Mouse (Mus musculus) embryonic facial prominence, embryonic 14.5 days (tissue): ENCODE measurements around the gene Glrx3. TPM values are rescaled to one million over a fixed set of nuclear protein-coding genes. Genes with fewer than 3 reads are reported as not detected.
A peak's percentile ranks its signal among the peaks of the same experiment; 100 is the strongest.
"Not testable (repeated sequence)": the region's sequence is repeated elsewhere in the genome, so short reads cannot be mapped to it uniquely, and the experiment has no call there.

Experiments
- ATAC-seq: fragments of 200-750 bp; cut with Nextera tagmentation; 2 replicates; pipeline ENCODE4 v1.8.0; 2017; ENCODE audit warnings: low read depth, moderate number of reproducible peaks, moderate TSS enrichment
- DNase-seq: peaks from one replicate; pipeline ENCODE4 v3.0.0-alpha.2; 2015; ENCODE audit warnings: low spot score
- H3K27ac ChIP-seq: fragments of 300-500 bp; sonication (generic); replicated peaks from 2 replicates; pipeline ENCODE4 v1.5.1; 2014; ENCODE audit warnings: low read depth, mild to moderate bottlenecking, low read length, moderate library complexity
- H3K27me3 ChIP-seq: fragments of 300-500 bp; sonication (generic); replicated peaks from 2 replicates; pipeline ENCODE4 v1.6.1; 2014; ENCODE audit warnings: low read length; ENCODE audit not compliant: control insufficient read depth, insufficient read depth
- H3K36me3 ChIP-seq: fragments of 300-500 bp; sonication (generic); 2 replicates; pipeline ENCODE4 v1.6.1; 2014; ENCODE audit warnings: low read length, mixed read lengths; ENCODE audit not compliant: control insufficient read depth, insufficient read depth
- H3K4me1 ChIP-seq: fragments of 300-500 bp; sonication (generic); 2 replicates; pipeline ENCODE4 v1.6.1; 2014; ENCODE audit warnings: antibody characterized with exemption, low read length; ENCODE audit not compliant: control insufficient read depth, insufficient read depth
- H3K4me2 ChIP-seq: fragments of 300-500 bp; sonication (generic); 2 replicates; pipeline ENCODE4 v1.6.1; 2014; ENCODE audit warnings: low read depth, mild to moderate bottlenecking, low read length, moderate library complexity, mixed read lengths
- H3K4me3 ChIP-seq: fragments of 300-500 bp; sonication (generic); 2 replicates; pipeline ENCODE4 v1.5.1; 2014; ENCODE audit warnings: low read depth, mild to moderate bottlenecking, low read length
- H3K9ac ChIP-seq: fragments of 300-500 bp; sonication (generic); 2 replicates; pipeline ENCODE4 v1.6.1; 2014; ENCODE audit warnings: low read depth, mild to moderate bottlenecking, low read length, moderate library complexity, mixed read lengths
- H3K9me3 ChIP-seq: fragments of 300-500 bp; sonication (generic); 2 replicates; pipeline ENCODE4 v1.6.1; 2016; ENCODE audit warnings: low read length; ENCODE audit not compliant: control insufficient read depth
- WGBS: fragments of 180-500 bp; shearing (Covaris S2); extraction: QIAGEN DNeasy Blood & Tissue Kit; methylation state at CpG from one replicate; pipeline ENCODE4 v1.1.7; 2014; 5-methylcytosine and 5-hydroxymethylcytosine counted together
- polyA plus RNA-seq: library from polyadenylated mRNA; unstranded; fragments of >200 nt; fragmentation: Nextera tagmentation; extraction: Ambion mirVana; gene quantifications from 2 replicates; pipeline ENCODE4 v1.2.1, GENCODE M21; 2014

Gene Glrx3
- polyA plus RNA-seq, 1 experiment from 2014 or later, result 266 TPM

DNA sequence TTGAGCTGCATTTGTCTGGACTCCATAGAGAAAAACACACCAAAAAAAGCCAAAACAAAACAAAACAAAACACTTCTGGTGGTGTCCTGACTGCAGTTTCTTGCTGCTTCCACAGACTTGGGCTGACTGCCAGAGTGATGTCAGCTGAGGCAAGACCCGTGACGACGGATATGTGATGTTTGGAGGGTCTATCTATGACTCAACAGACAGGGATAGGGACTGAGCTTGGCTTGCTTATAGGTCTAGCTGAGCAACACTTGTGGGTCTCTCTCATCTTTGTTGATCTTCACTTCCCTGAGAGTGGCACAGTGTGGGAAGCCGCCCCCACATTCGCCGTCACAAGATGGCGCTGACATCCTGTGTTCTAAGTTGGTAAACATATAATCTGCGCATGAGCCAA lies 22.7 kb upstream of the Glrx3 start:
- Histone ChIP-seq H3K4me3 (no peak overlapping the region), H3K4me2 (no peak overlapping the region), H3K27me3 (no peaks in the 10 kb centered on the region), H3K9me3 (no peaks in the 10 kb centered on the region), H3K4me1 (no peaks in the 10 kb centered on the region), H3K9ac (no peak overlapping the region), H3K36me3 (no peaks in the 10 kb centered on the region), H3K27ac (no peak overlapping the region)
- WGBS, result 84% methylated on average over 7 of the region's 8 CpGs
- ATAC-seq (no peak), DNase-seq (no peak)

DNA sequence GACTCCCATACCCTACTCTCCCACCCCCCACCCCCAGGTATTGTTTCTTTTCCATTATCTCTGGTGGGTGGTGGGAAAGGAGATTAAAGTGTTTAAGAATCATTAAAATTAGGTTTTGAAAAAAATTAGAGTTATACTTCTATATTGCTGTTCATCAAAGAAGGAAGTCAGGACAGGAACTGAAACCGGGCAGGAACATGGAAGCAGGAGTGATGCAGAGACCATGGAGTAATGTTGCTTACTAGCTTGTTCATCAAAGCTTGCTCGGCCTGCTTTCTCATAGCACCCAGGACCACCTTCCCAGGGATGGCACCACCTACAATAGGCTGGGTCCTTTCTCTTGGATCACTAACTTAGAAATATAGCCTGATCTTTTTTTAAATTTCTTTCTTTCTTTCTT lies 16.9 kb upstream of the Glrx3 start:
- 84% methylated on average over 2 of the region's 2 CpGs for WGBS
- no peak overlapping the region for H3K27ac ChIP-seq
- no peaks in the 10 kb centered on the region for H3K36me3 ChIP-seq
- no peak overlapping the region for H3K4me2 ChIP-seq
- no peak overlapping the region for H3K9ac ChIP-seq
- DNase-seq, result no peak
- H3K4me1 ChIP-seq, result no peaks in the 10 kb centered on the region
- H3K27me3 ChIP-seq, result no peaks in the 10 kb centered on the region
- ATAC-seq, result no peak
- H3K4me3 ChIP-seq, result no peak overlapping the region
- no peaks in the 10 kb centered on the region for H3K9me3 ChIP-seq

DNA sequence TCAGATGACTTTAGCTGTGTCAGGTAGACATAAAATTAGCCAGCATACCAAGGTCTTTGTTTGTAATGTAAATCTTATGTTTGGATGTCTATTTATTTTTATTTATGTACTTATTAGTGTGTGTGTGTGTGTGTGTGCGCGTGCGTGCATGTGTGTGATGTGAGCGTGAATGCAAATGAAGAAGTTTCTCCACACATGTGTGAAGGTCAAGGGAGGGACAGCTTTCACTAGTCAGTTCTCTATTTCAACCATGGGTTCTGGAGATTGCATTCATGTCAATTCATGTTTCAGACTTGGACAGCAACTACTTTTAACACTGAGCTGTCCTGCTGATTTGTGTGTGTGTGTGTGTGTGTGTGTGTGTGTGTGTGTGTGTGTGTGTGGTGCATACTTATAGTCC lies 16.2 kb upstream of the Glrx3 start:
- 93% methylated on average over 4 of the region's 4 CpGs for WGBS
- no peaks in the 10 kb centered on the region for H3K4me1 ChIP-seq
- no peak overlapping the region for H3K4me2 ChIP-seq
- ATAC-seq (no peak), DNase-seq (no peak)
- no peak overlapping the region for H3K9ac ChIP-seq
- H3K4me3 ChIP-seq, result no peak overlapping the region
- H3K27ac ChIP-seq, result no peak overlapping the region
- no peaks in the 10 kb centered on the region for H3K36me3 ChIP-seq
- H3K9me3 ChIP-seq, result no peaks in the 10 kb centered on the region
- no peaks in the 10 kb centered on the region for H3K27me3 ChIP-seq

DNA sequence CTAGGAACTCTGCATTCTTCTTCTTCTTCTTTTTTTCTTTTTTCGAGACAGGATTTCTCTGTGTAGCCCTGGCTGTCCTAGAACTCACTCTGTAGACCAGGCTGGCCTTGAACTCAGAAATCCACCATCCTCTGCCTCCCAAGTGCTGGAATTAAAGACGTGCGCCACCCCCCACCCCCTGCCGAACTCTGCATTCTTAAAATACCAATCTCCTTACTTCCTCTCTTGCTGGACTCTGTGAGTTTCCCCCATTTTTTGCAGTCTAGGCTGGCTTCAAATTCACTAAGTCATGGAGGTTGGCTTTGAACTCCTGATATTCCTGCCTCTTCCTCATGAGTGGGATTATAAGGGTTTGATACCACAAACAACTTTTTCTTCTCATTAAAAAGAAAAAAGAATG lies 10.7 kb upstream of the Glrx3 start:
- DNase-seq, result no peak
- H3K27ac ChIP-seq, result no peak overlapping the region
- H3K9ac ChIP-seq, result no peak overlapping the region
- H3K27me3 ChIP-seq, result no peaks in the 10 kb centered on the region
- H3K4me2 ChIP-seq, result no peak overlapping the region
- no peaks in the 10 kb centered on the region for H3K36me3 ChIP-seq
- 45% methylated on average over 4 of the region's 4 CpGs for WGBS
- no peak for ATAC-seq
- no peaks in the 10 kb centered on the region for H3K4me1 ChIP-seq
- H3K9me3 ChIP-seq, result no peaks in the 10 kb centered on the region
- no peak overlapping the region for H3K4me3 ChIP-seq

DNA sequence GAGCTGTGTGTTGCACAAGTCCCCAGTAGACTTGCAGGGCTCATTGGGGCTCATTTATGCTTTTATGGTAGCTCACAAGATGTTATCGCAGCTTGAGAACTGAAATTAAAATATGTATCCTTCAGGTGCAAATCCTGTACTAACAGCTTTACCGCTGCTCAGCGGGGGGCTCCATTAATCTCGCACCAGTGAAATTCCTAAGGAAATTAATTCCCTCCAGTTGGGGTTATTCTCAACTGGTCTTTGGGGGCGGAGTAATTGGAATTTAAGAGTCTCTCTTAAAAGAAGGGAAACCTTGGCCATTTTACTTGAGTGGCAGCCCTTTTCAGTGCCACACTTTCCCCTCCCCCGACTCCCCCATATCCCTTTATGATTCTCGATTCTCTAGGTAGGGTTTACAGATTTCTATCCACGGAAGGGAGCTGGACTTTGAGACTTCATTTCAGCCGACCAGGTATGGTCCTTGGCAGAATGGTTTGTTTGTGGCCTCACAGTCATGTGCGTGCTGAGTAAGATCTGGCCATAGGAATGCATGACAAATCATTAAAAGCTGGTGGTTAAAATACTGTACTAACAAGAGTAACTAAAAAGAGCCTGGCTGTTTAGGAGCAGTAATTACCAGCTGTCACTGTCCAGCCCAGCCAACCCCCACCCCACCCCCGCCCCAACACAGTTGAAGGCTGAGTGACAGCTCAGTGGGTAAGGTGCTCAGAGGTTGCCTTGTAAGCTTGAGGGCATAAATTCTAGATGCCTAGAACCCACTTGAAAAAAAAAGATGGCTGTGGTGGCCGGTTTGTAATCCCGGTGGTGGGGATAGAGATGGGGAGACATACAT lies 5.4 kb upstream of the Glrx3 start:
- no peaks in the 10 kb centered on the region for H3K36me3 ChIP-seq
- H3K4me3 ChIP-seq, result no peak overlapping the region
- no peaks in the 10 kb centered on the region for H3K27me3 ChIP-seq
- H3K9me3 ChIP-seq, result no peaks in the 10 kb centered on the region
- WGBS, result 38% methylated on average over 13 of the region's 13 CpGs
- ATAC-seq (0 out of 2 replicates have a peak, but pooled peaks have one; percentile 50), DNase-seq (no peak)
- no peak overlapping the region for H3K4me2 ChIP-seq
- H3K27ac ChIP-seq, result no peak overlapping the region
- no peak overlapping the region for H3K9ac ChIP-seq
- peaks cover 8% of the 10 kb centered on the region; the same call in 1 of the 2 replicates for H3K4me1 ChIP-seq

DNA sequence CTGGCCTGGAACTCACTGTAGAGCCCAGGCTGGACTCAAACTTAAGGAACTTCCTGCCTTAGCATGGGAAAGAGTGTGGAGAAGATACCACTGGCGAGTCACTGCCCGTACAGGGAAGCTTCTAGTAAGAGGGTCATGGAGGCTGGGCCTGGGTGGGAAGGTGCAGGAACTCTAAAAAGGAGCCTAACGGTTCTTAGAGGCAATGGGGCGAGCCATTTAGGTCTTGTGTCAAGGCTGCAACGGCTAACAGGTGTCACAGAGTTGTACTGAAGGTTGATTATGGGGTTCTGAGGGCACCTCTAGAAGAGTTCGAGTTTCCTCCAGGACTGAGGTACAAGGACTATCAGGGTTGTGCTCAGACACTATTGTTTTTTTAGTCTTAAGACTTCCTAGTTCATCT lies 513 bp upstream of the Glrx3 start:
- Histone ChIP-seq H3K4me1 (peaks cover 12% of the 10 kb centered on the region), H3K4me3 (peak overlapping the region; percentile 73), H3K27me3 (no peaks in the 10 kb centered on the region), H3K9me3 (no peaks in the 10 kb centered on the region), H3K4me2 (peak overlapping the region; percentile 76), H3K27ac (no peak overlapping the region), H3K36me3 (no peaks in the 10 kb centered on the region; the same call in 1 of the 2 replicates), H3K9ac (no peak overlapping the region)
- ATAC-seq, result no peak
- 78% methylated on average over 6 of the region's 6 CpGs for WGBS
- DNase-seq, result no peak

DNA sequence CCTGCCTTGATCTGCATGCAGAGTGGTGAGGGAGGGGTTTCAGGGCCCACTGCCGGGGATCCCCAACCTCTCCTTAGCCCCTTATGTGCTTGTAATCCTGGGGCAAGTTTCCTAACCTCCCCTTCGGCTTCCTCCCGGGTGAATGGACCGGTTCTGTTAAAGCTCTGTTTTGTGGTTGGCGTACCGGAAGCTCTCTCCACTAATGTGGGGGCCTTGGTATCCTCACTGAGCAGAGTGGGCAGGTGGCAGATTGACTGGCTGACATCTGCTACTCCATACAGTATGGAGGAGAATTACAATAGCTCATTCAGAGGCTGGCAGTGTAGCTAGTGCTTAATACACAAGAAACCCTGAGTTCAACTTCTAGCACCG lies 751 bp downstream of the Glrx3 start:
- H3K4me2 ChIP-seq, result peak overlapping the region; percentile 76
- no peaks in the 10 kb centered on the region for H3K9me3 ChIP-seq
- no peaks in the 10 kb centered on the region; the same call in 1 of the 2 replicates for H3K36me3 ChIP-seq
- WGBS, result 5% methylated on average over 7 of the region's 7 CpGs
- ATAC-seq (peak; percentile 32), DNase-seq (peak; percentile 40)
- H3K27me3 ChIP-seq, result no peaks in the 10 kb centered on the region
- H3K27ac ChIP-seq, result peak overlapping the region; percentile 85
- H3K4me3 ChIP-seq, result peak overlapping the region; percentile 73
- peaks cover 6% of the 10 kb centered on the region; the same call in 1 of the 2 replicates for H3K4me1 ChIP-seq
- peak overlapping the region; percentile 90 for H3K9ac ChIP-seq

DNA sequence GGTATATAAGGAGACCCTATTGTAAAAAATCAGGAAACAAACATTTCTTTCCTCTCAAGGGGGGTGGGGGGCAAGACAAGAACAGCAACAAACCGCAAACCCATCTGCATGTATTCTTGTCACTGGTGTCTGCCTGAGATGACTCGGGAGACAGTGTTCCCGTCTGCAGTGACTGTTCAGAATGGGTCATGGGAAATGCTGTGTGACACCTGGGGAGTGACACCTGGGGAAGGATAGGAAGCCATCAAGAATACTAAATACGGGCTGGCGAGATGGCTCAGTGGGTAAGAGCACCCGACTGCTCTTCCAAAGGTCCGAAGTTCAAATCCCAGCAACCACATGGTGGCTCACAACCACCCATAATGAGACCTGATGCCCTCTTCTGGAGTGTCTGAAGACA lies 1.5 kb downstream of the Glrx3 start:
- not testable (repeated sequence) for H3K27me3 ChIP-seq, H3K4me1 ChIP-seq, H3K36me3 ChIP-seq, H3K9me3 ChIP-seq, H3K27ac ChIP-seq, DNase-seq, ATAC-seq, H3K9ac ChIP-seq
- Histone ChIP-seq H3K4me2 (peak overlapping the region; percentile 76), H3K4me3 (peak overlapping the region; percentile 73; the same call in 1 of the 2 replicates)
- 75% methylated on average over 7 of the region's 7 CpGs for WGBS

DNA sequence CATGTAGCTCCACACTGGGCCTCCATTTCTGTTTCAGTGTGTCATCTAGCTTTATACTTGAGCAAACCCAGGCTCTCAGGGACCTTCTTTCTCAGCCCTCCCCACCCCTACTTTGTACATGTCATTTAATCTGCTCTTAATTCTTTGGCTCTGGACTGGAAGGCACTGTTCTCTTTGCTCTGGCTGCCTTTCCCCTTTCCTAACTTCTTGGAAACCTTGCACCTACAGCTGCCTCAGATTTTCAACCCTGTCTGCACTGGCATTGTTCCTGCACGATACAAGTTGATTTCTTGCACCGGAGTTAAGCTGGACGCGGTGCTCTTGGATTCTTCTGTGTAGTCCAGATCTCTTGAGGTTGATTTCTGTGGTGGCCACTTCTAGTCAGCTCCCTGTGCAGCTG lies 5.5 kb downstream of the Glrx3 start:
- no peak overlapping the region for H3K4me3 ChIP-seq
- H3K4me2 ChIP-seq, result no peak overlapping the region
- ATAC-seq, result peak; percentile 26; the same call in 1 of the 2 replicates
- H3K27me3 ChIP-seq, result no peaks in the 10 kb centered on the region
- DNase-seq, result peak; percentile 43
- H3K9me3 ChIP-seq, result no peaks in the 10 kb centered on the region
- 81% methylated on average over 4 of the region's 4 CpGs for WGBS
- H3K4me1 ChIP-seq, result peaks cover 6% of the 10 kb centered on the region; the same call in 1 of the 2 replicates
- no peak overlapping the region for H3K9ac ChIP-seq
- peaks cover 29% of the 10 kb centered on the region for H3K36me3 ChIP-seq
- no peak overlapping the region for H3K27ac ChIP-seq
